Mouse (Mus musculus) erythroblast, embryonic 14.5 days (primary cell): ENCODE results near the gene Frmd5.

ENCODE experiments used
- GATA1 ChIP-seq: IDR thresholded peaks from 2 replicates; pipeline ENCODE4 v1.6.1; 2012; ENCODE audit warnings: low read length, inconsistent platforms, mixed read lengths
- TAL1 ChIP-seq: IDR thresholded peaks from 3 replicates; pipeline ENCODE4 v1.6.1; 2012; ENCODE audit warnings: low read length, inconsistent platforms, mixed read lengths

GRCm38 (mm10) chr2:121511401-121511800 lies 295.5 kb downstream of the Frmd5 start:
- TF ChIP-seq TAL1 (no peak), GATA1 (no peak)
